Mouse (Mus musculus): ENCODE measurements at regions not wholly inside any gene's neighbourhood (a gene's known extent, or its start where the extent isn't known, plus 50 kb on each side); places are given as distances from the start of the nearest gene placed in this dataset.

DNA sequence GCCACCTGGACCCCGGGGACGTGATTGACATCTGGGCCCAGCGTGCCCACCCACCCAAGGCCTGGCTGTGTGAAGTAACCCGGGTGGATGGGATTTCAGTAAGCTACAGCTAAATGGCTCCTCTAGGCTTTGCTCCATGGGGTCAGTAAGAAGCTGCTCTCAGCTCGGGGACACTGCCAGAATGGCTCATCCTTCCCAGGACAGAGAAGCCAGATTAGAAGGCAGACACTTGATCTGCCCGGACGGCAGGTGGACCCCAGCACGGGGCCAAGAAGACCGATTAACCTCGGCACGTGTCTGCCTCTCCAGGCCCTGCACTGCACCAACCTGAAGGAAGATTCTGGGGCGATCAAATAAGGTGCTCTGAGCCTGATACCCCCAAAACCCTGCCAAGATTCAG is 63.5 kb upstream of the 1700021F07Rik start:
- H3K9me3 ChIP-seq, result no peaks in the 10 kb centered on the region
- no peak overlapping the region for H3K27ac ChIP-seq
- ATAC-seq (ENCODE audit: borderline replicate concordance, extremely low read depth, low FRiP score, low TSS enrichment), result no peak
- no peaks in the 10 kb centered on the region for H3K36me3 ChIP-seq
- 81% methylated on average over 12 of the region's 12 CpGs for WGBS
- H3K27me3 ChIP-seq, result no peaks in the 10 kb centered on the region
- no peak overlapping the region for H3K4me3 ChIP-seq
- no peaks in the 10 kb centered on the region for H3K4me1 ChIP-seq
- no peak overlapping the region for H3K9ac ChIP-seq
- H3K4me2 ChIP-seq, result no peak overlapping the region

DNA sequence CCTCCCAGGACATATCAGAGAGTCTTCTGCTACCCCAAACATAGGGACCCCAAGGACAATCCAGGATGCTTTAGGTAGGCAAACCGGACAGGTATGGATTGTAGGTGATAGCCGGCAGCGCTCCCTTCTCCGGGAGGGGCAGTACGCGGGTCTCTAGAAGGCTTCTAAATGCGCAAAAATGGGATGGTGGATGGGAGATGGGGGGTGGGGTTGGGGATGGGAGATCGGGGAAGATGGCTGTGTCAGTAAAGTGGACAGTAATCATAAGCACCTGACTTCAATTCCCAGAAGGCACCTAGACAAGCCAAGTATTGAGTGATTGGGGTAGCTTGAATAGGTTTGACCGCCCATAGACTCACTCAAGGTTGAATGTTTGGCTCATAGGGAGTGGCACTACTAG is 59.1 kb upstream of the 1700021F07Rik start:
- no peak overlapping the region for H3K9ac ChIP-seq
- no peaks in the 10 kb centered on the region for H3K4me1 ChIP-seq
- H3K27me3 ChIP-seq, result no peaks in the 10 kb centered on the region
- 90% methylated on average over 9 of the region's 9 CpGs for WGBS
- H3K4me3 ChIP-seq, result no peak overlapping the region
- H3K9me3 ChIP-seq, result no peaks in the 10 kb centered on the region
- no peak for ATAC-seq (ENCODE audit: borderline replicate concordance, extremely low read depth, low FRiP score, low TSS enrichment)
- no peak overlapping the region for H3K27ac ChIP-seq
- no peak overlapping the region for H3K4me2 ChIP-seq
- H3K36me3 ChIP-seq, result no peaks in the 10 kb centered on the region

DNA sequence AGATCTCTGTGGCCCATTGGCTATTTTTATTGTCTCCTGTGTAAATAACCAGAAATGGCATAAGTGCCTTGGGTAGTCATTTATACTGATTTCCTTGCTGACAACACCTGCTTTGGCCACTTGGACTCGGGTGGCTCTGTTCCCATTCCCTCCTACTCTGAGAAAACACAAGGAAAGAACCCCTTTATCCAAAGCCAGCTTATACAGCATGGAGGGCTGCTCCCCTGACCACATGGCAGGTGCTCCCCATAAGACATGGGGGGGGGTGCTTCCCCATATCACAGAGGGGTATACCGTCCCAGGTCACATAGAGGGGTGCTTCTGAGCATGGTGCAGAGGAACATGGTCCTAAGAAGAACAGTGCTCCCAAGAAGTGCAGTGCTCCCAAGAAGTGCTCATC is 57.8 kb upstream of the 1700021F07Rik start:
- no peak for ATAC-seq (ENCODE audit: borderline replicate concordance, extremely low read depth, low FRiP score, low TSS enrichment)
- Histone ChIP-seq H3K27me3 (no peaks in the 10 kb centered on the region), H3K27ac (no peak overlapping the region), H3K4me3 (no peak overlapping the region), H3K4me1 (no peaks in the 10 kb centered on the region), H3K9me3 (no peaks in the 10 kb centered on the region), H3K36me3 (no peaks in the 10 kb centered on the region), H3K9ac (no peak overlapping the region), H3K4me2 (no peak overlapping the region)
- 83% methylated on average over 2 of the region's 2 CpGs for WGBS

DNA sequence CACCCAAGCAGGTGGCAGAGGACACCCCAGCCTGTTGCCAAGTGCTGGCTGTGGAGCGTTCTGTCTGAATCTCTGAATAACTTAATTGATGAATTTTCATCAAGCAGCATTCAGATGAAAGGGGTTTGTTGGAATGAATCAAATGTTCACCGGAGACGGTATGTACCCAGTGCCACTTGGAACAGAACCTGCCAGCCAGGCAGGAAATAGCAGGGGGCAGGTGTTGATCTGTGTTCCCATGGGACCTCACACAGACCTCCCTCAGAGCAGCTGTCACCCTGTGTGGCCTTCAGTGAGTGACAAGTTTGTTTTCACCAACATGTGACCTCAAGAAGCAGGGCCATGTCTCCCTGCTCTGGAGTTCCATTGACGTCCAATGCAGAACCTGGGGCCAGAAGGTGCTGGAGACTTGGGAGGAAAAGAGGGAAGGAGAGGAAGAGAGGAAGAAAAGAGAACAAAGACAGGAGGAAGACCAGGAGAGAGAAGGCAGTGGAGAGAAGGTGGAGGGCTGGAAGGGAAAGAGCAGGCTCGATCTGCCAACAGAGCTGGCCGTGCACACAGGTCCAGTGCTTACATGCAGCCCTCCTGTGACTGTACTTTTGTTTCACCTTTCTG is 57.3 kb upstream of the 1700021F07Rik start:
- 60% methylated on average over 6 of the region's 6 CpGs for WGBS
- no peak for ATAC-seq (ENCODE audit: borderline replicate concordance, extremely low read depth, low FRiP score, low TSS enrichment)
- no peaks in the 10 kb centered on the region for H3K36me3 ChIP-seq
- H3K4me2 ChIP-seq, result no peak overlapping the region
- no peak overlapping the region for H3K27ac ChIP-seq
- no peak overlapping the region for H3K9ac ChIP-seq
- no peaks in the 10 kb centered on the region for H3K27me3 ChIP-seq
- H3K4me1 ChIP-seq, result no peaks in the 10 kb centered on the region
- no peak overlapping the region for H3K4me3 ChIP-seq
- H3K9me3 ChIP-seq, result no peaks in the 10 kb centered on the region

DNA sequence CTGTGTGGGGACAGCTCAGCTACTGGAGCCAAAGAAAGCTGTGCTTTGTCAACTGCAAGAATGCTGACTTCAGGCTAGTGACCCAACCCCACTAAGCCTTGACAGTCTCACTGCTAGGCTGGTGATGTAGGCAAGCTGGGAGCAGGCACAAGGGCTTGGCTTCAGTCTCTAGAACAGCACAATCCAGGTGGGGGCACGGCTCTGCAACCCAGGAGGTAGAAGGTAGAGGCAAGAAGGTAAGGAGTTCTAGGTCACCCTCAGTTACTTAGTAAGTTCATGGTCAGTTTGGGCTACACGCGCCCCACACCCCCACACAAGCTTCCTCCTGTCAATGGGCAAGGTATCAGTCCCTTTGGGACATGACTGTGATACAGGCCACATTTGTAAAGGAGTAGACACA is 54.2 kb upstream of the 1700021F07Rik start:
- 87% methylated on average over 3 of the region's 3 CpGs for WGBS
- no peak overlapping the region for H3K9ac ChIP-seq
- H3K27me3 ChIP-seq, result no peaks in the 10 kb centered on the region
- no peaks in the 10 kb centered on the region for H3K9me3 ChIP-seq
- no peaks in the 10 kb centered on the region for H3K4me1 ChIP-seq
- ATAC-seq (ENCODE audit: borderline replicate concordance, extremely low read depth, low FRiP score, low TSS enrichment), result no peak
- no peaks in the 10 kb centered on the region for H3K36me3 ChIP-seq
- H3K27ac ChIP-seq, result no peak overlapping the region
- no peak overlapping the region for H3K4me2 ChIP-seq
- H3K4me3 ChIP-seq, result no peak overlapping the region

DNA sequence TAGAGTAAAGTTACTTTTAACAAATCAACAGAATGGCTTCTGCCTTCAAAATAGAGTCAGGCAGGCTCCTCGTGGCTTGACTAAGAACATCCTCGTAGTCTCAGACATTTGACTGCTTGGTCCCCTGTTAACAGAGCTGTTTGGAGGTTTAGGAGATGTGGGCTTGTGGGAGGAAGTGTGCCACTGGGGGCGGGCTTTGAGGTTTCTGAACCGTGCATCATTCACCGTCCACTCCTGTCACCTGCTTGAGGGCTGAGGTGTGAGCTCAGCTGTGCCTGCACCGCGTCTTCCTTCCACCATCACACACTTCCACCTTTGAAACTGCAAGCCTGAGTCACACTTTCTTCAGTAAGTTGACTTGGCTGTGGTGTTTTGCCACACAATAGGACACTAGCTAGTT is 52.6 kb upstream of the 1700021F07Rik start:
- no peaks in the 10 kb centered on the region for H3K36me3 ChIP-seq
- no peaks in the 10 kb centered on the region for H3K27me3 ChIP-seq
- 65% methylated on average over 7 of the region's 7 CpGs for WGBS
- no peak overlapping the region for H3K9ac ChIP-seq
- H3K4me2 ChIP-seq, result no peak overlapping the region
- ATAC-seq (ENCODE audit: borderline replicate concordance, extremely low read depth, low FRiP score, low TSS enrichment), result no peak
- no peak overlapping the region for H3K27ac ChIP-seq
- no peak overlapping the region for H3K4me3 ChIP-seq
- H3K9me3 ChIP-seq, result no peaks in the 10 kb centered on the region
- no peaks in the 10 kb centered on the region for H3K4me1 ChIP-seq
